Mouse (Mus musculus) right cerebral cortex, postnatal 14 days (tissue): Measurements from ENCODE around the gene 5530401A14Rik.

Source experiments
- DNase-seq: peaks from one replicate; pipeline ENCODE4 v3.0.0; 2022

5530401A14Rik gene

DNA sequence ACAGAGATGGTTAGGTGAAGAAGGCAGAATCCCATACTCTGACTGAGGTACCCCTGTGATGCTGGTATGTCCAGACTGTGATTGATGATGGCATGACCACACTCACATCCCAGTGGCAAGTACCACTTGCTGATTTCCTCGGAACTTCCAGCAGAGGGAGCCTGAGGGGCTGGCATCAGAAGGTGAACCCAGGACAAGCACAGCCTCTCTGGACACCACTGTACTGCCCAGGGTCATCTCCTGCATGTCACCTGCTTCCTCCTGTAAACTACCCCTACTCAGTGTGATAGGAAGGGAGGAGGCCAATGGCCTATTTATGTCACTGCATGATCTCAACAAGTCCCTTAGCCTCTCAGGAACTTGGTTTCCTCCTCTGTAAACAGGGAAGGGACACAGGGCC, 80.5 kb downstream of the 5530401A14Rik start:
- peak; percentile 27 for DNase-seq

DNA sequence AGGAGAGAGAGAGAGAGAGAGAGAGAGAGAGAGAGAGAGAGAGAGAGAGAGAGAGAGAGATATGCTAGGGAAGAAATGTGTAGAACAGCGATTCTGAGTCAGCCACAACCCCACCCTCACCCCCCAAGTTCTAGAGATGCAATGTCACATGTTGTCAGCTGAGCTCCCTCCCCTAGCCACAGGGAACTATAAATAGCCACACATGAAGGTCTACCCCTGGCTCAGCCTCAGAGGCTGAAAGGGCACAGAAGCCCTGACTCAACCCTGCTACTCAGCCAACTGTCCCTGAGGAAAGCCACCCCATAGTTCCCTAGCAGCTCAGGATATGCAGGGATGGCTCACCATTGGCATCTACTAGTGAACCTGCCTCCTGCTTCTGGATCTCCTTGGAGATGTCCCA, 81.7 kb downstream of the 5530401A14Rik start:
- no peak for DNase-seq
